Mouse (Mus musculus) activated CD4-positive, CD25-positive, alpha-beta regulatory T cell, adult 4 months (primary cell): ENCODE results near the gene Timp3. TPM values are rescaled to one million over a fixed set of nuclear protein-coding genes. Genes with fewer than 3 reads are reported as not detected.

Experiments
- ATAC-seq: one replicate; pipeline ENCODE4 v1.8.0; 2017
- polyA plus RNA-seq, 2 experiments: library from polyadenylated mRNA; unstranded; fragments of 100-300 nt; shearing (Covaris generic); gene quantifications; one replicate each; pipeline ENCODE4 v1.2.1; 2017

The Timp3 gene
- not detected for polyA plus RNA-seq

- no peak for ATAC-seq
These were observed at the start of gene Timp3 for GRCm38 (mm10) chr10:86300293-86301116. TSS of gene Timp3 (plus strand) at chr10:86300372.

GRCm38 (mm10) chr10:86256221-86256620 is 44.0 kb upstream of the Timp3 start:
- ATAC-seq, result no peak

DNA sequence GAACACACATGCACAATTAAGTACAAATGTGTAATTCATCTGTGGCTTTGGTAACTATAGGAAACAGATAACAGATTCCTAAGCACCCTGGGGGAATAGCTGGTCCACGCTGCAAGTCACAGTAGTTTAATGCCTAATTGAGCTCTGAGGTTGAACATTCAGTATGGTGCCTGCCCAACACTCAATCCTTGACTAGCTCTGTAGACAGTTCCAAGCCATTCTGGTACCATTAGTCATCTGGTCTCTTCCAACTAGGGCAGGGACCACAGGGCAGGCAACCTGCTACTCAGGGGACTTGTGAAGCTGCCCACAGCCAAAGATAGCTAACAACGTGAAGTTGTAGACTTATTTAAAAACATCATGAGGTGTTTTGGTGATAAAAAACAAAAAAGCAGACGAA is 43.1 kb upstream of the Timp3 start:
- ATAC-seq, result no peak

- no peak for ATAC-seq
These were observed 42.1 kb upstream of the Timp3 start for GRCm38 (mm10) chr10:86258046-86258445.

DNA sequence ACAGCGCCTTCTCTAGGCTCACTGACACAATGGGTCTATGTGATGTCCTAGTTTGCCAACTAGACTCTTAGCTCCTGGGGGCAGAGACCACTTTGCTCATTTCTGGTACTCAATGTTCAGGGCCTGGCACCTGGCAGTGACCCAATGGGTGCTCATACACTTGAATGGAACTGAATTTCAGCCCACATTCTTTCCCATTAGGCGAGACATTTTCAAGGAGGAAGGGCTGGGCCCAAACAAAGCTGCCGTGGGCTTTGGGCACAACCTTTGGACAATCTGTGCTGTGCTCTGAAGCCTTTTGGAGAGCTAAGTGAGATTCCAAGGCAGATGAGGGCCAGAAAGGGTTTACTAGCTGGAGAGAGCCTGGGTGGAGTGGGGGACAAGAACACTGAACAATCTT is 41.2 kb upstream of the Timp3 start:
- ATAC-seq, result no peak

GRCm38 (mm10) chr10:86261725-86262124 is 38.4 kb upstream of the Timp3 start:
- ATAC-seq, result no peak

GRCm38 (mm10) chr10:86264618-86265017 is 35.6 kb upstream of the Timp3 start:
- no peak for ATAC-seq

GRCm38 (mm10) chr10:86270254-86270653 is 29.9 kb upstream of the Timp3 start:
- ATAC-seq, result no peak

- no peak for ATAC-seq
These were observed 27.3 kb upstream of the Timp3 start for GRCm38 (mm10) chr10:86272826-86273225.

DNA sequence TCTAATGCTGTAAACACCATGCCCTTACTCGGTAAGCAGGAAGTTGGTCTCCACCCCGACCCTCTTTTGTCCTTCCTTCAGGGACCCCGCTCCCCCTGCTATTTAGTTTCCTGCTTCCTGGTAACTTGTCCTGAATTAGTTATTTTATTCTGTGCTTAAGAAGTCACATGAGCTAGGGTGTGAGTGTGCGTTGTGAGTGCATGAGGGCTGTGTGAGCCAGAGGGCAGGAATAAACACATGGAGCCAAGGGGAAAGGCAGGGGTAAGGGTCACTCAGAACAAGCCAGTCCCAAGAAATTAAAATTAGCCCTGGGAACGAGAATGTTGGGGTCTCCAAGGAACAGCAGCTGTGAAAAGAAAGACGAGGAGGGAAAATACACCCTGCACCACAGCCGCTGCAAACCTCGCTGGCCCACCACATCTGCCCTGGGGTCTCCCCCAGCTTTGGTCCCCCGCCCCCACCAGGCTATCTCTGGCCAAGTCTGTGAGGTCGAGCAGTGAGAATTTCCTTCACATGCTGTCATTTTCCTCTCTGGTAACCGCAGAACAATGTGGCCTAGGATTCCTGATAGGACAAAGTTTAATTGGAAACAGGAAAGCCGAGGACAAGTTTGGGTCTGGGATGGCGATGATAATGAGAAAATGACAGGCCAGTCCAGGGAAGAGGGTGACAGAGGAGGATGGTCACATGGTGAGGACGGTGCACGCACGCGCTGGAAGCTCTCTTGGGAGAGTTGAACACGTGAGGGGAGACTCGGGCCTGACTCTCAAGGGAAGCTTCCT is 26.6 kb upstream of the Timp3 start:
- ATAC-seq, result no peak

GRCm38 (mm10) chr10:86275585-86275984 is 24.6 kb upstream of the Timp3 start:
- ATAC-seq, result no peak

DNA sequence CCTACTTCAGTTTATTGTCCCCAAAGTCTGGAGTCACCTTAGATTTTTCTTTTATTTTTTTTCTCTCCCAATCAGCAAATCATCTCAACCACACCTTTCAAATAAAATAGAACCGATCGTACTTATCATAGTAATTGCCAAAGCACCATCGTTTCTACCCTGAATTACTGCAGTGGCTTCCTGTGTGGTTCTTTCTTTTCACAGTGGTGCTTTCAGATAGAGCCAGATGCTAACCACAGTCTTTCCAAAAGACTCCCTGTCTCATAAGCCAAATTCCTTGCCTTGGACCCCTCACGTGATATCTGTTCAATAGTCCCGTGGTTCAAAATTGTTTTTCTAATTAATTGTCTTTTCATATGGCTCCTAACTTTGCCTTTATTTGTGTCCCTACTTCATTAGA is 22.8 kb upstream of the Timp3 start:
- ATAC-seq, result no peak

- no peak for ATAC-seq
These were observed 21.7 kb upstream of the Timp3 start for GRCm38 (mm10) chr10:86278481-86278880.

DNA sequence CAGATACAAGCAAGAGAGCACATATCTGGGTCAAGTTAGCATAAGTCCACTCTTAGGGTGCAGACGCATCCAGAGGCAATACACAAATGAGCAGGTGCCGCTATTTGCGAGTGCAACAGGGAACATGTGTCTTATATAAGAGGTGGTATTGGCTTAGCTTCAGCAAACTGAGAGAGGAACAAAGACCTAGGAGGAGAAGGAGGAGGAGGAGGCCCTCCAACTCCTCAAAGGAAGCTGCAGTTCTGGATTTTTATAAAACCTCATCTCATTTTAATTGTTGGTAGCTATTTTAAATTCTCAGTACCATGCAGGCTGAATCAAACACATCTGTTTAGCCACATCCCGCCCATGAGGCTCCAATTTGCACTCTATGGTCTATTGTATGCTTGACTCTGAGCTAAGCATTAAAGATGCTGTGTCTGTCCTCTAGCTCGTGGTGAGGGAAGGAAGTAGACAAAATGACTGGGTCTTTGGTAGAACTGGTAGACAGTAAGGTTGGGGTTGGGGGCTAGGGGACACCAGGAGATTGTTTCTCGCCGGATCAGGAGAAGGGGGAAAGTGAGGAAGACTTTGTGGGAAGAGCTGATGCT is 20.5 kb upstream of the Timp3 start:
- no peak for ATAC-seq

DNA sequence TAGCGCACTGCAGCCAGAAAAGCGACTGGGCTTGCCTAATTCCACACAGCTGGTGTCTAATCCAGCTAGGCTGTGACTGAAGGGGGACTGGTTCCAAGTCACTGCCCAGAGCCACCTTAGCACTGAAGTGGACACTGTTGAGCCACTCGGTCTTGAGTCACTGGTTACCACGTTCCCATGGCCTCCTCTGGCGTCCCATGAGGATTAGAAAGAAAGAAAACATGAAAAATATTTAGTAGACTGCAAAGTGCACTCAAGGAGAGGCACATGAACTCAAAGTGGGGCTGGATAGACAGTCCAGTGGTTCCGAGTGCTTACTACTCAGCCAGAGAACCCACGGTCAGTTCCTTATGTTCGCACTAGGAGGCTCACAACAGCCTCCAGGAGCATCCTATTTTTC is 18.9 kb upstream of the Timp3 start:
- no peak for ATAC-seq

GRCm38 (mm10) chr10:86286508-86286907 is 13.7 kb upstream of the Timp3 start:
- ATAC-seq, result no peak

DNA sequence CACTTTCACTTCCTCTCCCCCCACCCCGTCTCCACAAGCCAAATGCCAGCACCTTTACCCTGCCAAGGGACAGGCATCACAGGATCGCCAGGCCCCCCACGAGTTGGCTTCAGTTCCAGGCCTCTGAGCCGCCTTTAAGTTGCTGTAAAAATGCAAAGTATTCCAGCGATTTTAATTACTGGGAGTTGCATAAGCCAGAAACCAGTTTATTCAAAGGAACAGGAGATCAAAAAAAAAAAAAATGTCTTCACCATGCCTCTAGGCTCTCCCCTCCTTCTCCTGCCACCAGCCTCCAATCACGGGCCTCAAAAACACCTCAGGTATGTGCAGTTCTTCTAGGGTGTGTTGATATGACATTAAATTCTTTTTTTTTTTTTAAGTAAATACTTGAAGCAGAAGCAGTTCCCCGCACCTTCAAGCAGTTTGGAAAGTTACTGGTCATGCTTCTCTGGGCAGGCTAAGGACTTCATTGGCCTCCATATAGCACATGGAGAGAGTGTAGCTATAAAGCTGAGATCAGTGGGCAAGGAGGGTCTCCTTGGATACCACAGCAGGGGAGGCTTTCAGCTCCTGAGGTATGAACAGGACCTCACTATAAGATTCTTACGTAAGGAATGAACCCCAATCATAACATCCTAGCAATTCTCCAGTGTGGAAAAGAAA is 9.9 kb upstream of the Timp3 start:
- ATAC-seq, result no peak

- no peak for ATAC-seq
These were observed 6.3 kb upstream of the Timp3 start for GRCm38 (mm10) chr10:86293880-86294279.

DNA sequence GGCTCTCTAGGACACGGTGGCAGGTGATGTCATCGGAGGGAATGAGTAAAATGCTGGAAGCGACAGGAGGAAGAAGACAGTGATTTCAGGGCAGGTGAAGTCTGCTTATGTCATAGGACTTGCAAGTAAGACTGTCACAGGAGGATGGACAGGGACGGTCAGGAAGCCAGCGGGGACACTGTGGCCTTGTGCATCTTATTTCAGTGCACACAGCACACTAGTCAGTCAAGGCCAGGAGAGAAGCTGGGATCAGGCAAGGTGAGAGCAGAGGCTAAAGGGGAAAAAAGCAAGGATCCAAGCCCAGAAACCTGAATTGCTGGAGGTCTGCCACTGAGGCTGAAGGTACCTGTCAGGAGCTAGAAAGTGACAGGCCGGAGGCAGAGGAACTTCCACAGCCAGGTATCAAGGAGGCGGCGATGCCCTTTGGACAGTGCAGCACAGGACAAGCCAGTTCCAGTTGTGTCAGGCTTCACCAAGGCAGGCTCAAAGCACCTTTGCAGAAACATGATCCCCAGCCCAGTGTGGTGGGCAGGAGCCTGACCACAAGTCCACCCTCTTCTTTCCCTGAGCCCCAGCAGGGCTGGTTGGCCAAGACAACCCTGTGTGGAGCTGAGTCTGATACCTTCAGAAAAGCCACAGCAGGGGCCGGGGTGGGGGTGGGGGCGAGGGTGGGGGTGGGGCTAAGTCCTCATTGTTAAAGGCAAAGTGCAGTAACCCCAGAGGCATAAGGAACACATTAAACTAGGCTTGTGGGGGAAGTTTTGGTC is 5.4 kb upstream of the Timp3 start:
- no peak for ATAC-seq

DNA sequence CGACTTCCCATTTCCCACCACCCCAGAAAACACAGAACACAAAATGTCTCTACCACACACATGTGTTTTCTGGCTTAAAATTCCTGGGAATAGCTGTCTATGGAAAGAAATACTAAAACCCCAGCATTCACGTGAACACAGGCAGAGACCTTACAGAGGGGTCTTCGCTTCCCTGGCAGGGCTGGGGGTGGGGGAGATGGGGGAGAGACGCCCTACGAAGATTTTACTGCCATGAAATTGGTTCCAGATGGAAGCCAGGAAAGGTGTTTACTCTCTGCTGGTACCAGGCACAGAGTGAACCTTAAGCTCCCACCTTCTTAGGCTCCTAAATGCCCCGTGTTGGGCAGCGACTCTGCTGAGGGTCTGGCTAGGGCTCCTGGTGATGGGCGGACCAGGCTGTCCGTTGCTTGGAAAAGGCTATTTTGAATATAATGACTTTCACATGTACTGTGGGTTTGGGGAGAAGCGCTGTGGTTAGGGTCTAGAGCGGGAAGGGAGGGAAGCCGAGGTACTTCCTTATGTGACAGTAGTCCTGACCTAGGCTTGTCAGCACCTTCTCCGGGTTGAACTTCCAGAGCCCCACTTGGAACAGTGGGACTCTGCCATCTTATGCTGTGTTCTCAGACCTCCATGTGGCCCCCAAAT is 4.6 kb upstream of the Timp3 start:
- no peak for ATAC-seq

GRCm38 (mm10) chr10:86296111-86296510 is 4.1 kb upstream of the Timp3 start:
- no peak for ATAC-seq

- ATAC-seq, result no peak
These were observed 2.9 kb upstream of the Timp3 start for GRCm38 (mm10) chr10:86297307-86297706.
